Mouse (Mus musculus) liver, postnatal 0 days (tissue): ENCODE results near the gene Lmln. TPM values are rescaled to one million over a fixed set of nuclear protein-coding genes. Genes with fewer than 3 reads are reported as not detected.

ENCODE experiments used
- ATAC-seq: fragments of 200-750 bp; cut with Nextera tagmentation; 2 replicates; pipeline ENCODE4 v1.8.0; 2017; ENCODE audit warnings: mild to moderate bottlenecking, moderate library complexity
- DNase-seq: peaks from one replicate; pipeline ENCODE4 v3.0.0-alpha.2; 2016
- H3K27ac ChIP-seq: fragments of 300-500 bp; sonication (generic); 2 replicates; pipeline ENCODE4 v1.5.1; 2014; ENCODE audit warnings: antibody characterized with exemption, moderate library complexity, mild to moderate bottlenecking, low read depth
- H3K27me3 ChIP-seq: fragments of 300-500 bp; sonication (generic); 2 replicates; pipeline ENCODE4 v1.6.1; 2014; ENCODE audit warnings: low read length, control low read depth, mixed read lengths; ENCODE audit not compliant: insufficient read depth
- H3K36me3 ChIP-seq: fragments of 300-500 bp; sonication (generic); replicated peaks from 2 replicates; pipeline ENCODE4 v1.6.1; 2014; ENCODE audit warnings: mild to moderate bottlenecking, control low read depth, low read length, moderate library complexity, mixed read lengths; ENCODE audit not compliant: insufficient read depth
- H3K4me1 ChIP-seq: fragments of 300-500 bp; sonication (generic); 2 replicates; pipeline ENCODE4 v1.6.1; 2014; ENCODE audit warnings: antibody characterized with exemption, mild to moderate bottlenecking, control low read depth; ENCODE audit not compliant: insufficient read depth
- H3K4me2 ChIP-seq: fragments of 300-500 bp; sonication (generic); 2 replicates; pipeline ENCODE4 v1.6.1; 2014; ENCODE audit warnings: low read depth, mild to moderate bottlenecking, low read length, moderate library complexity, mixed read lengths
- H3K4me3 ChIP-seq: fragments of 300-500 bp; sonication (generic); 2 replicates; pipeline ENCODE4 v1.5.1; 2014; ENCODE audit warnings: low read depth, low read length
- H3K9ac ChIP-seq: fragments of 300-500 bp; sonication (generic); replicated peaks from 2 replicates; pipeline ENCODE4 v1.6.1; 2014; ENCODE audit warnings: mild to moderate bottlenecking, moderate library complexity
- H3K9me3 ChIP-seq: fragments of 300-500 bp; sonication (generic); 2 replicates; pipeline ENCODE4 v1.6.1; 2016; ENCODE audit warnings: mild to moderate bottlenecking, control low read depth, low read length, mixed read lengths
- CTCF ChIP-seq: sonication (generic); IDR thresholded peaks from 2 replicates; pipeline ENCODE4 v1.5.1; 2016; ENCODE audit warnings: antibody characterized with exemption, low read depth
- EP300 ChIP-seq: IDR thresholded peaks from 2 replicates; pipeline ENCODE4 v1.6.1; 2016; ENCODE audit warnings: antibody characterized with exemption, low read depth, mild to moderate bottlenecking
- WGBS: fragments of 180-500 bp; shearing (Covaris S2); extraction: QIAGEN DNeasy Blood & Tissue Kit; methylation state at CpG from one replicate; pipeline ENCODE4 v1.1.7; 2014; ENCODE audit not compliant: insufficient replicate concordance; 5-methylcytosine and 5-hydroxymethylcytosine counted together
- polyA plus RNA-seq: library from polyadenylated mRNA; unstranded; fragments of >200 nt; fragmentation: Nextera tagmentation; extraction: Ambion mirVana; gene quantifications from 2 replicates; pipeline ENCODE4 v1.2.1, GENCODE M21; 2015

The Lmln gene
- polyA plus RNA-seq, 1 experiment from 2014 or later = 1.2 TPM

GRCm38 (mm10) chr16:33072871-33073557 lies 10.7 kb downstream of the Lmln start:
- Histone ChIP-seq H3K36me3 (no peaks in the 10 kb centered on the region), H3K27me3 (no peaks in the 10 kb centered on the region), H3K4me3 (no peak overlapping the region), H3K4me2 (no peak overlapping the region), H3K27ac (no peak overlapping the region), H3K4me1 (peaks cover 6% of the 10 kb centered on the region), H3K9ac (no peak overlapping the region), H3K9me3 (no peaks in the 10 kb centered on the region)
- ATAC-seq (no peak), DNase-seq (no peak)
- TF ChIP-seq CTCF (no peak), EP300 (no peak)
- WGBS = 73% methylated on average over 6 of the region's 6 CpGs

DNA sequence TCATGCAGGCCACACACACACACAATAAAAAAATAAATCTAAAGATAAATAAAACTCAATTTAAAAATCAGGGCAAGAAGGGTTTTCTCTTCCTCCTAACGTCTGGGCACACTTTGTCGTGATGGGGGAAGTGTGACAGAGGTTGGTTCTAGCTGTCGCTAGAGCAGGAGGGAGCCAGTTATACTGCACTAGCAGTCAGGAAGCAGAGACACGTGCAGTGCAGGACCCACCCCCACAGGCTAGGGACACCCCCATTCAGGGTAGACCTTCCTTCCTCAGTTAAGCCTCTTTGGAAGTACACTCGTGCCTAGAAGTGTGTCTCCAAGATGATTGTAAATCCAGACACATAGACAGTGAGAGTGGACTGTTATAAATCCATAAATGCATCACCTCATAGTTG lies 12.6 kb downstream of the Lmln start:
- Histone ChIP-seq H3K27ac (no peak overlapping the region), H3K4me1 (peaks cover 6% of the 10 kb centered on the region), H3K4me3 (no peak overlapping the region), H3K9ac (no peak overlapping the region), H3K27me3 (no peaks in the 10 kb centered on the region), H3K4me2 (no peak overlapping the region), H3K9me3 (no peaks in the 10 kb centered on the region), H3K36me3 (no peaks in the 10 kb centered on the region)
- no peak for TF ChIP-seq EP300
- no peak for ATAC-seq
- 39% methylated on average over 5 of the region's 5 CpGs for WGBS
- DNase-seq = no peak

DNA sequence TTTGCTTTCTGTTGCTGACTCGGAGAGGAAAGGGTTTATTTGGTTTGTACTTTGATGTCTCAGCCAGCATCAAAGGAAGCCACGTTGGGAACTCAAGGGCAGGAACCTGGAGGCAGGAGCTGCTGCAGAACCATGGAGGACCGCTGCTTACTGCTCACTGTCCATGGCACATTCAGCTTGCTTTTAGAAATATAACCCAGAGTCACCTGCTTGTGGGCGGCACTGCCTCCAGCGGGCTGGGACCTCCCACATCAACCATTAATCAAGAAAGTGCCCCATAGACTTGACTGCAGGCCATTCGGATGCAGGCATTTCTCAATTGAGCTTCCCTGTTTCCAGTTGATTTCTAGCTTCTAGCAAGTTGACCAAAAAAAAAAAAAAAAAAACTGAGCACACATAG lies 13.8 kb downstream of the Lmln start:
- Histone ChIP-seq H3K4me2 (peak overlapping the region; percentile 40), H3K4me3 (no peak overlapping the region), H3K4me1 (peaks cover 6% of the 10 kb centered on the region), H3K9me3 (no peaks in the 10 kb centered on the region), H3K27me3 (no peaks in the 10 kb centered on the region), H3K9ac (no peak overlapping the region), H3K36me3 (no peaks in the 10 kb centered on the region), H3K27ac (no peak overlapping the region; the same call in 1 of the 2 replicates)
- TF ChIP-seq CTCF (no peak), EP300 (no peak)
- DNase-seq = no peak
- 51% methylated on average over 6 of the region's 6 CpGs for WGBS
- no peak for ATAC-seq

DNA sequence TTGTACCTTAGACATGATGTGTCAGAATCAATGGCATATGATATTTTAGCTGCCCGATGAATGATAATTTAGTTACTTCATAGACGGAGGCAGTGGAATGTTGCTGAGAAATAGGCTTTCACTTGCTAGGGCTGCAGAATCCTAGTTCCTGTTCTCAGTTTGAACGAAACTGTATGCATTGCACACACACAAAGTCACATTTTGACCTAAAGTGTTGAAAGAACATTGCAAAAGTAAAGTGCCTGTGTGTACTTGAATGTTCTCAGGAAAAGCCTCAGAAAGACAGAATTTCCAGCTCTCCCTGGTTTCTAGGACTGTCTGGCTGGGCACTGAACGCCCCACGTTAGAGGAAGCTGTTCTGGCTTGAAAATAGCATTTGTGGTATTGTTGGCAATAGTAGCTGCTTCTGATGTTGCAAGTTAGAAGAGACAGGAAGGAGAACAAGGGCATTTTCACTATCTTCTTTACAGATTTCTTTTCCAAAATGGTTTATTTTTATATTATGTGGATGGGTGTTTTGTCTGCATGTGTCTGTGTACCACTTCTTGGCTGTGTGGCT lies 14.8 kb downstream of the Lmln start:
- no peaks in the 10 kb centered on the region for H3K27me3 ChIP-seq
- TF ChIP-seq CTCF (no peak), EP300 (no peak)
- DNase-seq (no peak), ATAC-seq (no peak; the same call in 1 of the 2 replicates)
- no peaks in the 10 kb centered on the region for H3K9me3 ChIP-seq
- no peaks in the 10 kb centered on the region for H3K36me3 ChIP-seq
- H3K4me1 ChIP-seq = peaks cover 6% of the 10 kb centered on the region
- 53% methylated on average over 5 of the region's 5 CpGs for WGBS
- H3K4me3 ChIP-seq = no peak overlapping the region
- H3K27ac ChIP-seq = peak overlapping the region; percentile 76
- no peak overlapping the region for H3K9ac ChIP-seq
- peak overlapping the region; percentile 26; the same call in 1 of the 2 replicates for H3K4me2 ChIP-seq

DNA sequence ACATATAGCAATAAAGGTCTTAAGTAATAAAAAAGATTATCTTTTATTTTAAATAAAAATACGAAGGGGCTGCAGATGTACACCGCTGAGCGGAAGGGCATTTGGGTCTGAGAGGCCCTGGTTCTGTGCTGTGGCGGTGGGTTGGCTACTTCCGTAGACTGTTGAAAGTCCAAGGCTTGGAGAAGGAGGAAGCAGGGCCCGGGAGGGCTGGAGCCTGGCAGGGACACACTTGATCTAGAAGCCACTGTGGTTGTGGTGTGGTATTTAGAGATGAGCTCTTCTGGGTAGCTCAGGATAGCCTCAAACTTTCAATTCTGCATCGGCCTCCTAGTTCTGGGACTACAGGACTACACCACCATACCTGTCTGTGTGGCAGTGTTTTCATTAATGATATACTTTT lies 17.7 kb downstream of the Lmln start:
- Histone ChIP-seq H3K27me3 (no peaks in the 10 kb centered on the region), H3K9me3 (no peaks in the 10 kb centered on the region), H3K4me3 (no peak overlapping the region), H3K9ac (no peak overlapping the region), H3K27ac (no peak overlapping the region), H3K4me2 (no peak overlapping the region), H3K4me1 (peaks cover 6% of the 10 kb centered on the region), H3K36me3 (no peaks in the 10 kb centered on the region; the same call in 1 of the 2 replicates)
- ATAC-seq = no peak
- no peak for DNase-seq
- TF ChIP-seq EP300 (no peak), CTCF (no peak)
- 81% methylated on average over 7 of the region's 7 CpGs for WGBS

GRCm38 (mm10) chr16:33082951-33083350 lies 20.6 kb downstream of the Lmln start:
- TF ChIP-seq EP300 = no peak
- 85% methylated on average over 6 of the region's 6 CpGs for WGBS

More at GRCm38 (mm10) chr16:33082951-33083350, 20.6 kb downstream of the Lmln start:
- ATAC-seq (no peak), DNase-seq (no peak)
- no peak overlapping the region for H3K27ac ChIP-seq
- no peaks in the 10 kb centered on the region for H3K9me3 ChIP-seq
- H3K4me1 ChIP-seq = no peaks in the 10 kb centered on the region
- no peaks in the 10 kb centered on the region; the same call in 1 of the 2 replicates for H3K36me3 ChIP-seq
- no peaks in the 10 kb centered on the region for H3K27me3 ChIP-seq
- no peak overlapping the region for H3K4me2 ChIP-seq
- H3K4me3 ChIP-seq = no peak overlapping the region
- no peak overlapping the region for H3K9ac ChIP-seq
